Mouse (Mus musculus): ENCODE measurements around the gene Psmb3. TPM values are rescaled to one million over a fixed set of nuclear protein-coding genes. Genes with fewer than 3 reads are reported as not detected.
A peak's percentile ranks its signal among the peaks of the same experiment; 100 is the strongest.
"Not testable (repeated sequence)": the region's sequence is repeated elsewhere in the genome, so short reads cannot be mapped to it uniquely, and the experiment has no call there.

Psmb3 gene
- polyA plus RNA-seq, 3 experiments from 2014 or later: 461 to 576 (median 475) TPM

- ATAC-seq: no peak
Observed at GRCm38 (mm10) chr11:97695712-97696401, 7.3 kb upstream of the Psmb3 start.

GRCm38 (mm10) chr11:97696669-97697068 is 6.5 kb upstream of the Psmb3 start:
- no peak for ATAC-seq

DNA sequence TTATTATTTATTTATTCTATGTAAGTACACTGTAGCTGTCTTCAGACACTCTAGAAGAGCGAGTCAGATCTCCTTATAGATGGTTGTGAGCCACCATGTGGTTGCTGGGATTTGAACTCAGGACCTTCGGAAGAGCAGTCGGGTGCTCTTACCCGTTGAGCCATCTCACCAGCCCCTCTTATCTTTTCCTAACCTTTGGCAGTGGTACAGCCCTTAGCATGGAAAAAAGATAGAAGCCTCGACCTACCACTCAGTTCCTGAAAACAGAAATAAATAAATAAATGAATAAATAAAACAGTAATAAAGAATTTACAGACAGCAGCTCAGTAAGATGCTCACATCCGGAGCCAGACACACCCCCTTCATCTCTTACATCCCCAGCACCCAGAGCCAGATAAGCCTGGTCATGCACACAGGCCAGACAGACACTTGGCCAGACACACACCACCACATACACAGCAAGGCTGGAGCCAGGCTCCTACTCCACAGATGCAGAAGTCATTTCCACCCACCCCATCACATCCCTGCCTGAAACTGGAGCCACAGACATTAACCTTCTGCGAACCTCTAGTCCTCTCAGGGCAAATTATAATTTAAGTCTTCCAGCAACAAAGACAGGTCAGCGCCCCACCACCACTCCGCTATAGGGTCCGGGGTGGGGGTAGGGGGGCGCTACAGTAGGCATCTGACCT is 5.9 kb upstream of the Psmb3 start:
- no peak for ATAC-seq

GRCm38 (mm10) chr11:97697891-97698529 is 5.2 kb upstream of the Psmb3 start:
- no peak for ATAC-seq

- ATAC-seq: no peak
Observed at GRCm38 (mm10) chr11:97698741-97699611, 4.2 kb upstream of the Psmb3 start.

DNA sequence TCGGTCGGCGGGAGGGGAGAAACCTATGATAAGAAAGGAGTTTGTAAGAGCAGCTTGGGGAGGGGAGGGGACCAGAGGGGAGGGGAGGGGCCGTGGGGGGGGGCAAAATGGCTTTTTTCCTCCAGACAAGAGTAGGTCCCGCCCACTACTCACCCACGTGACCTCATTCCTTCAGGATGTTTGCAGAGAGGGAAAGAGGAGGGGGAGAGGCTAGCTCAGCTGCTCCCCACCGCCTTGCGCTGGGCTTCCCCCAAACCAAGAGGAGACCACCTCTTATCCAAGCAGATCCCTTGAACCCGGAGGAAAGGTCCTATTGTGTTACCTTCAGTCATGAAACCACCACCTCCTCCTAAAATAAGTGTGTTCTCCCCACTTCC is 3.6 kb upstream of the Psmb3 start:
- no peak for ATAC-seq

- peak; percentile 2 for ATAC-seq
Observed at GRCm38 (mm10) chr11:97700003-97700745, 3.0 kb upstream of the Psmb3 start, which contains the start of gene Pcgf2. Pcgf2 (minus strand) TSS chr11:97700497.

DNA sequence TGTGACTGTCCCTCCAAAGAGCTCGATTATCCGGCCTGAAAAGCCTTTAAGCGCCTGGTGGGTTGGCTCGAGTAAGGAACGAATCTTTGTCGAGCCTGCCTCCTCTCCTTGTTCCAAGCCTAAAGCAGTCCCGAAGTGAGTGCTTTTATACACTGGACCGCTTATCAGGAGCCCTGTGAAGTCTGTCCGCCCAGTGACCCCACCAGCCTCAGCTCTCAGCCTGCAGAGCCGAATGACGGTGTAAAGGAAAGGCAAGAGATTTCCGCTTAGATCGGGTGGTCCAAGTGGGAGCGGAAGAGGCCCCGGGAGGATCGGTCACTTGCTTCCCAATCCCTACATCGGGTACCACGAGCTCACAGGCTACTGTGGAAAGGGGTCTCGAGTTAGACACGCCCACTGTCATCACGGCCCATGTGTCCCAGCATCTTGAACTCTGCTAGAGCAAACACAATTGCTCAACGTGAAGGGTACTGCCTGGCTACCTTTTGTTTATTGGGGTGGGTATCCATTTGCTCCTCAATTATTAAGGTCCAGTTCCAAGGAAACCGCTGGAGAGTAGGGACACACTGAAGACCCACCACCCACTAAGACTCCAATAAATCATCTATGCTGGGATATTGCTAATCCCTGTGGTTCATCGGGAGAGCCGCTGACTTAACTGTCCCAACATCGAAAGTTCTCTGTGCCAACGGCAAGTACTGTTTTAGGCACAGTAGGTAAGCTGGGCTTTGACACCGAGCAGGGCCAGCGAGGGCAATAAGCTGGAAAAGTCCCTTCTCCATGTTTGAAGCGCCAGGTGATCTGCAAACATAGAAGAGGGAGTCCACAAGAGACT is 2.2 kb upstream of the Psmb3 start:
- ATAC-seq: no peak

- ATAC-seq: no peak
Observed at GRCm38 (mm10) chr11:97701581-97702392, 1.4 kb upstream of the Psmb3 start.

DNA sequence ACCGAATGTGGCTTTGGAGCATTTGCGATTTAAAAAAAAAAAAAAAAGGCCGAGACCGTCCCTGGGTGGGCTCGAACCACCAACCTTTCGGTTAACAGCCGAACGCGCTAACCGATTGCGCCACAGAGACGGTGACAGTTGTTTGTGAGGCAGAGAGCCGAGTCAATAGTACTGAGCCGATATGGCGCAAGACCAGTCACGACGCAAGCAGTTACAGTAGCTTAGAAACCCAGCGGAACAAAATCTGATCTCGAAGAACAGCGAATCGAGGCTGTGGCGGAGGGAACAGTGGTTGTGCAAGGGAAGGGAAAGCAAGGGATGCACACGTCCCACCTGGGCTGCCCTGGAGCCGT is 830 bp upstream of the Psmb3 start:
- peak; percentile 47 for ATAC-seq

DNA sequence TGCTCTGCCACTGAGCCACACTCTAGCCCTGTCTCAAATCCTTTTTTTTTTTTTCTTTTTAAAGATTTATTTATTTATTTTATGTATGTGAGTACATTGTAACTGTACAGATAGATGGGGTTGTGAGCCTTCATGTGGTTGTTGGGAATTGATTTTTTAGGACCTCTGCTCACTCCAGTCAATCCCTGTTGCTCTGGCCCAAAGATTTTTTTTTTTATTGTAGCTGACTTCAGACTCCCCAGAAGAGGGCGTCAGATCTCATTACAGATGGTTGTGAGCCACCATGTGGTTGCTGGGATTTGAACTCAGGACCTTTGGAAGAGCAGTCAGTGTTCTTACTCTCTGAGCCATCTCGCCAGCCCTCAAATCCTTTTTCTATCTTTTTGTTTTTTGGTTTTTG is 6.9 kb downstream of the Psmb3 start:
- ATAC-seq: not testable (repeated sequence)

- ATAC-seq: no peak
Observed at GRCm38 (mm10) chr11:97711200-97711900, 8.2 kb downstream of the Psmb3 start.

- ATAC-seq: no peak
Observed at GRCm38 (mm10) chr11:97712286-97712685, 9.1 kb downstream of the Psmb3 start.

GRCm38 (mm10) chr11:97713896-97714295 is 10.7 kb downstream of the Psmb3 start:
- ATAC-seq: no peak

- ATAC-seq: no peak
Observed at GRCm38 (mm10) chr11:97714356-97714755, 11.2 kb downstream of the Psmb3 start.

DNA sequence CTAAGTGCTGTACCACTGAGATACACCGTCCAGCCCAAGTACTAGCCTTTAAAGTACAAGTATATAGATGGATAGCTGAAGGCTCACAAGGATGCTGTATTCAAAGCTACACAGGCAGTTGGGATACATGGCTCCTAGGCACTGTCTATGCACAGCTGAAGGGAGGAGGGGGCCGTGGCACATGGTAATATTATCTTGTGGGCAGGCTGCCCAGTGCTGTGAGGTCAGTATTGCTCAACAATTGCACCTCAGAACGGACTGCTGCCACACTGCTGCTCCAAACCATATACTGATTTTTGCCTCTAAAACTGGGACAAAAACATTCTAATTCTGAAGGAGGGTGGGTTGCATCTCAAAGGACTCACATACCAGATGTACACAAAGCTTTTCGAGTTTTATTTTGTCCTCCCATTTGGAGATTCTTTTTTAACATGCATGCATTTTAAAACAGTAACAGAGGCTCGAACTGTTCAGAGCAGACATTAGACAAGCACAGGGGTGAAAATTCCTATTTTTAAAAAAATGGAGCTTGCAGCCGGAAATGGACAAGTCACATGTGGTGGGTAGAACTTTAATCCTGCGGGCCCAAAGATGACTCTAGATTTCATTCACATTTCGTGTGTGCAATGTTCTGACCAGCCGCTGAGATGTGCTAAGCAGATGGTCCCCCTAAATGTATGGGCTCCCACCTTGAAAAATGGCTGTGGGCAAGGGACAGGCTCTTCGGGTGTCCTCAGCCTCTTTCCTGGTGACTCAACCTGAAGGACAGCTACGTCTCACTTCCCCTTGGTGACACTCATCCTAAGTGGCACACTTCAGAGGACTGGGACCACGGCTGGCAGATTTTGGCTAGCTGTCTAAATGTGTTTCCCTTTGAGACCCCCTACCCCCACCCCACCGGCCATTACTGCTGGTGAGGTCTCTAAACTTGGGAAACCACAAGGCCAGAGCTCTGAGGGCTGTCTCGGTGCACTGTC is 11.9 kb downstream of the Psmb3 start:
- no peak for ATAC-seq

GRCm38 (mm10) chr11:97716021-97716420 is 12.8 kb downstream of the Psmb3 start:
- no peak for ATAC-seq
